Mouse (Mus musculus): Measurements from ENCODE around the gene Cdc34.

Gene Cdc34

GRCm38 (mm10) chr10:79681591-79682245, at the start of gene Cdc34:
Gene Cdc34 (plus strand): TSS chr10:79682195.
- DNase-seq, result peak; percentile 99 to 100

GRCm38 (mm10) chr10:79633006-79633777, 48.8 kb upstream of the Cdc34 start:
- DNase-seq, result no peak

GRCm38 (mm10) chr10:79636287-79636686, 45.7 kb upstream of the Cdc34 start:
- no peak for DNase-seq

- peak in 1 of 2 experiments; percentile 24 for DNase-seq
Observed at GRCm38 (mm10) chr10:79637128-79638110, 44.6 kb upstream of the Cdc34 start, which contains the start of gene Shc2. Gene Shc2 (minus strand): TSS chr10:79637918.

GRCm38 (mm10) chr10:79638486-79639204, 43.4 kb upstream of the Cdc34 start:
- peak; percentile 31 to 43 for DNase-seq

GRCm38 (mm10) chr10:79645711-79646110, 36.3 kb upstream of the Cdc34 start, which contains the start of gene Odf3l2:
Gene Odf3l2 (minus strand): TSS chr10:79645738.
- DNase-seq, result no peak

DNA sequence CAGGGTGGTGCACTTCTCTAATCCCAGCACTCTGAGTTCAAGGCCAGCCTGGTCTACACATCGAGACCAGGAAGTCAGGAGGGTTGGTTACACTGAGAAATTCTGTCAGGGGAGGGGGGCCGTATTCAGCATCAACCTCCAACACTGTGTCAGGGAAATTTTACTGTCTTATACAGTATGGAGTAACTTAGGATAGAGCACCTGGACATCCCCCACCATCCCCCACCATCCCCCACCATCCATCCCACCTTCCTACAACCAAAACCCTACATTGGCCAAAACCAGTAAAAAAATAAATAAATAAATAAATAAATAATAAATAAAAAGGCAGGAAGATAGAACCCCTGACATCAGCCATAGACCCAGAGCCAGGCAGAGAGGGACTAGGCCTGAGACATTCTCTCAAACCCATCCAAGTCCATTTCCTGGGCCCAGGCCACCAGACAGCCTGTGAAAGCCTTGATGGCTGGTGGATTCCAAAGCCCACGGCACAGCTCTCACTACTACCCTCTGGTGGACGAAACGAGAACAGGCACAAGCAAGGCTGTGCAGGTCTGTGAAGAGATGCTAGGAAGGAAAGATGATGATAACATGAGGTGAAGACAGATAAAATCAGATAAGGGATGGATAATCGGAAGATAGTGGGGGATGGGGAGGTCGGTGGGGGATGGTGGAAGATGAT, 32.8 kb upstream of the Cdc34 start:
- peak; percentile 49 to 75 for DNase-seq

DNA sequence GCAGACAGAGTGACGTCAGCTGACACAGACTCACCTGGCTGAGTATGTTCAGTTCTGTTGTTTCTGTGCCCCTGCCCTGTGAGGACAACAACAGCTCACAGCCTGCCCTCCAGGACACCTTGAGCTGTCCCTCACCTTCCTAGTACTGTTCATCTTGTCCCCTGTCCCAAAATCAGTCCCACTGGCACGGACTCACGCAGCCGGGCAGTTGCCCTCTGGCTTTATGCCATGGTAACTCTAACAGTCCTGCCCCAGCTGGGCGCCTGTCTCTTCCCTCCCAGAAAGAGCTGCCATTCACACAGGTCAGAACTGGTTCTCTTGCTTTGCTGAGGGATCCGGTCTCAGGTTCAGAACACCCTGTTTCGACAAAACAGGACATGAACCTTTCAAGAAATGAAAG, 29.2 kb upstream of the Cdc34 start:
- no peak for DNase-seq

- no peak for DNase-seq
Observed at GRCm38 (mm10) chr10:79654946-79655395, 27.0 kb upstream of the Cdc34 start.

DNA sequence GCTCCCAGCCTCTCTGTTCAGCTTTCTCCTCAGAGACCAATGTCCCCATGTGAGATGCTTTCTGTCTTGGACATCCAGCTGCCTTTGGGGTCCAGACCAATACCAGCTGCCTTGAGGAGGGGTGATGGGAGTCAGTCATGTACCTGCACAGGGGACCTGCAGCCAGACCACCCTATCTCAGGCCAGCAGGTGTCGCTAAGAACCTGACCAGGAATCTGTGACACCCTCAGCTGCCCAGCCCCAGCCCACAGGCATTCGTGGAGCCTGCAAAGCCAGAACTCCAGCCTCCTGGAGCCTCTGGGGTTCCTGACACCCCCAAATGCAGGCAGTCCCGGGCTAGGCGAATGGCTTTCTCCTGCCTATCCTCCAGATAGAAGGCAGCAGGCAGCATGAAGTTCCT, 23.2 kb upstream of the Cdc34 start:
- DNase-seq, result no peak

GRCm38 (mm10) chr10:79660298-79660697, 21.7 kb upstream of the Cdc34 start:
- DNase-seq, result no peak

- no peak for DNase-seq
Observed at GRCm38 (mm10) chr10:79661861-79662260, 20.1 kb upstream of the Cdc34 start.

DNA sequence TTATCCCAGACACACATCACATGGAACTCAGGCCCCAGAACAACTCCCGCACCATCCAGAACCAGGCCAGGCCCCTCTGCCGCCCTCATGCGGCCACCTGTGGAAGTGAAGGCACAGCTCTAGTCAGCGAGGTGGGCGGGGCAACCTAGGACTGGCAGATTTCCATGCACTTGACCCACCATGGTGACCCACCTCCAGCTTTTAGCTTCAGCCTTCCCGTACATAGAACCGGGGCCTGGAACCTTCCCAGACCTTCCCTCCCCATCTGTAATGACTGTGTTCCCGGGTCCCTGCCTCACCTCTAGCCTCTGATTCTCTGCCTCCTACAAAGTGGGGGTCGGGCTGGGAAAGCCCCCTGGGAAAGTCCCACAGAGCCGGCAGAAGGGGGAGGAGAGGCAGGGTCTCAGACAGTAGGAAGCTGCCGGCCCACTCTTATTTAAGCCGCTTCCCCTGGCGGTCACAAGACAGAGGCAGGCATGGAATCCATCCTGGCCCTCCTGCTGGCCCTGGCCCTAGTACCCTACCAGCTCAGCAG, 17.8 kb upstream of the Cdc34 start, which contains the start of gene Madcam1:
Gene Madcam1, plus strand, starts transcription at position 429 of the 535 bp plus-strand sequence.
- DNase-seq, result peak; percentile 65 to 81

DNA sequence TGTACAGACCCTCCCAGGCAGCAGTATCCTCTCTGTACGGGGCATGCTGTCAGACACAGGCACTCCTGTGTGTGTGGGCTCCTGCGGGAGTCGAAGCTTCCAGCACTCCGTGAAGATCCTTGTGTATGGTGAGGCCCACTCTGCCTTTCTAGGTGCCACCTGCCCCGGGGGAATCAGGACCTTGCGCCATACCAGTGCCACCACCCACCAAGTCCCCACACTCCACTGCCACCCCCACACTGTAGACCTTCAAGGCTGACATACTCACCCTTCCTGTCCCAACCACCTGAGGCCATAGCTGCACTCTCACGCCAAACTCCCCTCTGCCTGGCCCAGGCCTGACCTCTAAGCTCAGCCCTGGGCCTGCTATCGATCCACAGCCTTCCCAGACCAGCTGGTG, 16.9 kb upstream of the Cdc34 start:
- no peak for DNase-seq

- no peak for DNase-seq
Observed at GRCm38 (mm10) chr10:79666493-79666892, 15.5 kb upstream of the Cdc34 start.

DNA sequence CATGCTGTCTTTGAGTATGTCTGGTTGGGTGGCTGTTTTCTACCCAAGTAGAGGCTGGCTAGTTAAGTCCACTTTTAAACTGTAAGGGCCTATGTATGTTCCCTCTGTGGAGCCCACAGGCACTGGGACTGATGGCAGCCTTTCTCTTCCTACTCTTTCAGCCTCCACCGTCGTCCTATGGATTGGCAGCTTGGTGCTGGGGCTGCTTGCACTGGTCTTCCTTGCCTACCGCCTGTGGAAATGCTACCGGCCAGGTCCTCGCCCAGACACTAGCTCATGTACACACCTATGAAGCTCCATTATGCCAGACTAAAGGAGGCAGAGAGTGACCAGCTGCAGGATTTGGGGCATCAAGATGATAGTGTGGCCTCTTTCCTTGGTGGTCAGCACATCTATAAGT, 13.9 kb upstream of the Cdc34 start:
- DNase-seq, result no peak

- peak; percentile 90 to 91 for DNase-seq
Observed at GRCm38 (mm10) chr10:79668771-79669575, 13.0 kb upstream of the Cdc34 start, which contains the start of gene Tpgs1. Gene Tpgs1 (plus strand): TSS chr10:79669369.

DNA sequence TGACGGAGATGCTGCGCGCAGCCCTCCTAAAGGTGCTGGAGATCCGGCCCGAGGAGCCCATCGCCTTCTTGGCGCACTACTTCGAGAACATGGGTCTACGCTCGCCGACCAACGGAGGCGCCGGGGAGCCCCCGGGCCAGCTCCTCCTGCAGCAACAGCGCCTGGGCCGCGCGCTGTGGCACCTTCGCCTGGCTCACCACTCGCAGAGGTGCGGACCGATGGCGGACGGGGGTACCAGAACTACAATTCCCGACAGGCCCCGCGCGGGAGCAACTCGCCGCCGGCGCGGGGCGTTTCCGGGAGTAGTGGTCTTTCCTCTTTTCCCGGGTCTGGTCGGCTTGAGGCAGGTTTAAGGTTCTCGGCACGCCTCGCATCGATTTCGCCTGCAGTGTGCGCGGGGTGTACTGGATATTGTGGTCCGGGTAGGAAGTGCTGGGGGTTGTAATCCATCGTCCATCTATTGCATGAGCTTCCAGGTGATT, 12.4 kb upstream of the Cdc34 start:
- peak; percentile 80 to 81 for DNase-seq

DNA sequence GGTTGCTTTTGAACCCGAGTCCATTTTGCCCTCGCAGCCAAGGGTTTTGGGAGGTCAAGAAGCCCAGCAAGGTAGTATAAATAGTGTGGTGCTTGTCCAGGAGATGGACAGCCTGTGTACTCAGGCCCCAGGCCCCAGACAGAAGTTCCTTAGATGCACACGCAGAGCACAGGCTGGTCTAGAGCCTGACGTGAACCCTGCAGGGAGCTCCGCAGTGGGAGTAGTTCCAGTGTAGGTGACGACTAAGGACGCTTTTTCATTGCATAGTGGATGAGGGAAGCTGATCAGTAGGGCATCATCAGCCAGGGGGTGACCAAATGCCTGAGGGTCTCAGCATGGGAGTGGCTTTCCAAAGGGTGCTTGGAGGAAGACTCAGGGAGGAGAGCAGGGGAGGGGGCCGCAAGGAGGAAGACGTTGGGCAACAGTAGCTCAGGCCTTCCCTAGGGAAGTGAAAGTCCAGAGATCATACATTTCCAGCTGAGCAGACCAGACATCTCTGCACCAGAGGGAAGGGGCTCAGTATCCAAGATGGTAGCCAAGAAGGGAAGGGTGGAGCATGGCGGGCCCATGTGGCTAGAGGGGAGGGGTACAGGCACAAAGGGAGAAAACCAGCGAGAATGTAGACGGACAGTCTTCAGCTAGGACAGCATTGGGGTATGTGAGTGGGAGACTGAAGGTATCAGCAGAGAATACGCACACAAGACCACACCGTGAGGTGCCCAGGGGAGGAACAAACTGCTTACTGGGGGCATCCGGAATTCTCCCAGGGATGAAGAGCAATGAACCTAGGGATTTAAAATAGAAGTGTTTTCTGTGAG, 11.7 kb upstream of the Cdc34 start:
- DNase-seq, result no peak

All from lung, postnatal 4 days (tissue).